Mouse (Mus musculus) liver, embryonic 12.5 days (tissue): ENCODE measurements around the gene Tfcp2. TPM values are rescaled to one million over a fixed set of nuclear protein-coding genes. Genes with fewer than 3 reads are reported as not detected.
A peak's percentile ranks its signal among the peaks of the same experiment; 100 is the strongest.

ENCODE experiments used
- ATAC-seq: fragments of 200-750 bp; cut with Nextera tagmentation; 2 replicates; pipeline ENCODE4 v1.8.0; 2017; ENCODE audit warnings: moderate number of reproducible peaks, mild to moderate bottlenecking, moderate library complexity
- H3K27ac ChIP-seq: fragments of 300-500 bp; sonication (generic); 2 replicates; pipeline ENCODE4 v1.5.1; 2016; ENCODE audit warnings: mild to moderate bottlenecking
- H3K27me3 ChIP-seq: fragments of 300-500 bp; sonication (generic); replicated peaks from 2 replicates; pipeline ENCODE4 v1.6.1; 2016; ENCODE audit warnings: mild to moderate bottlenecking, moderate library complexity
- H3K36me3 ChIP-seq: fragments of 300-500 bp; sonication (generic); 2 replicates; pipeline ENCODE4 v1.6.1; 2016; ENCODE audit warnings: mild to moderate bottlenecking, moderate library complexity
- H3K4me1 ChIP-seq: fragments of 300-500 bp; sonication (generic); 2 replicates; pipeline ENCODE4 v1.6.1; 2016
- H3K4me2 ChIP-seq: fragments of 300-500 bp; sonication (generic); 2 replicates; pipeline ENCODE4 v1.6.1; 2016; ENCODE audit warnings: mild to moderate bottlenecking, moderate library complexity
- H3K4me3 ChIP-seq: fragments of 300-500 bp; sonication (generic); 2 replicates; pipeline ENCODE4 v1.5.1; 2016; ENCODE audit warnings: mild to moderate bottlenecking, moderate library complexity
- H3K9ac ChIP-seq: fragments of 300-500 bp; sonication (generic); 2 replicates; pipeline ENCODE4 v1.6.1; 2016; ENCODE audit warnings: mild to moderate bottlenecking, moderate library complexity
- H3K9me3 ChIP-seq: fragments of 300-500 bp; sonication (generic); replicated peaks from 2 replicates; pipeline ENCODE4 v1.6.1; 2016; ENCODE audit warnings: mild to moderate bottlenecking, moderate library complexity
- WGBS: fragments of 180-500 bp; shearing (Covaris S2); methylation state at CpG from one replicate; pipeline ENCODE4 v1.1.7; 2016; ENCODE audit not compliant: insufficient replicate concordance; 5-methylcytosine and 5-hydroxymethylcytosine counted together
- polyA plus RNA-seq: library from polyadenylated mRNA; unstranded; fragments of >200 nt; fragmentation: Nextera tagmentation; extraction: Ambion mirVana; gene quantifications from 2 replicates; pipeline ENCODE4 v1.2.1, GENCODE M21; 2016

The Tfcp2 gene
- polyA plus RNA-seq, 1 experiment from 2014 or later, result 9.0 TPM

DNA sequence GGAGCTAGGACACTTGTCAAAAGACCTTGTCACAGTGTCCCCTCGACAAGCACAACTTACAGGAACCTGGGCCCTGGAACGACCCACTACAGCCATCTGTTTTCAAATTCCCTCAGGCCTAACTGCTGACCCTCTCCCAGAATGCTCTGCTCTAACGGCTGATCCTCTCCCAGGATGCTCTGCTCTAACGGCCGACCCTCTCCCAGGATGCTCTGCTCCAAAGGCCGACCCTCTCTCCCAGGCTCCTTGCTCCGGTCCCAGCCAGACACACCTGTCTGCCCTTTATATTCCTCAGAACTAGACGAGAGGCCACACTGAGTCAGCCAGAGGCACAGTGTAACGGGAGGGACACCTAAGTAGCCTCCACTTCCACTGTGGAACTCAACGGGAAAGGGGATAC lies 28.3 kb upstream of the Tfcp2 start:
- no peaks in the 10 kb centered on the region for H3K4me1 ChIP-seq
- H3K27me3 ChIP-seq, result peaks cover 47% of the 10 kb centered on the region
- no peak for ATAC-seq
- H3K9me3 ChIP-seq, result no peaks in the 10 kb centered on the region
- 74% methylated on average over 10 of the region's 10 CpGs for WGBS
- H3K36me3 ChIP-seq, result no peaks in the 10 kb centered on the region
- no peak overlapping the region for H3K9ac ChIP-seq
- H3K27ac ChIP-seq, result no peak overlapping the region
- no peak overlapping the region for H3K4me3 ChIP-seq
- no peak overlapping the region for H3K4me2 ChIP-seq

GRCm38 (mm10) chr15:100577972-100578371 lies 26.2 kb upstream of the Tfcp2 start:
- Histone ChIP-seq H3K9me3 (no peaks in the 10 kb centered on the region), H3K4me1 (no peaks in the 10 kb centered on the region), H3K27ac (no peak overlapping the region), H3K4me3 (no peak overlapping the region), H3K36me3 (no peaks in the 10 kb centered on the region), H3K27me3 (peaks cover 37% of the 10 kb centered on the region), H3K4me2 (no peak overlapping the region), H3K9ac (no peak overlapping the region)
- no peak for ATAC-seq
- 69% methylated on average over 16 of the region's 16 CpGs for WGBS

DNA sequence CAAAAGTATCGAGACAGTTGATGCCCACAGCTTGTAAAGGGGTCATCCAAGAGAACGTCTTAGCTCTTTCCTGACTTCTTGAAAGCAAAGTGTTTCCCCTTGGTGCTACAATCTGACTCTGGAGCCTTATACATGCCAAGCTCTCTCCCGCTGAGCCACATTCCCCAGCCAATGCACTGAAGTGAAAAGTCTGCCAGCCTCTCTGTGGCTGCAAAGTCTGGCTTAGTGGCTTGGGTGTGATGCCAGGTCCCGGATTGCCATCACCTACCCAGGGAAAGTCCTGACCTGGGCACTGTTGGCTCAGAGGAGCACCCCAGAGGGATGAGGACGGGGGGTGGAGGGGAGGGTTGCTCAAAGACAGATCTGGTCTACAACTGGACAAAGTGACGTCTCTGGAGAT lies 25.0 kb upstream of the Tfcp2 start:
- no peak overlapping the region for H3K9ac ChIP-seq
- H3K27ac ChIP-seq, result no peak overlapping the region
- H3K4me1 ChIP-seq, result no peaks in the 10 kb centered on the region
- H3K36me3 ChIP-seq, result no peaks in the 10 kb centered on the region
- 55% methylated on average over 6 of the region's 6 CpGs for WGBS
- no peak overlapping the region for H3K4me2 ChIP-seq
- H3K27me3 ChIP-seq, result peaks cover 27% of the 10 kb centered on the region
- ATAC-seq, result no peak
- no peaks in the 10 kb centered on the region for H3K9me3 ChIP-seq
- H3K4me3 ChIP-seq, result no peak overlapping the region

- no peaks in the 10 kb centered on the region for H3K36me3 ChIP-seq
- H3K4me3 ChIP-seq, result no peak overlapping the region
- no peak for ATAC-seq
- no peaks in the 10 kb centered on the region for H3K4me1 ChIP-seq
- H3K27me3 ChIP-seq, result peaks cover 23% of the 10 kb centered on the region
- H3K9ac ChIP-seq, result no peak overlapping the region
- no peaks in the 10 kb centered on the region for H3K9me3 ChIP-seq
- WGBS, result 59% methylated on average over 6 of the region's 6 CpGs
- H3K27ac ChIP-seq, result no peak overlapping the region
- H3K4me2 ChIP-seq, result no peak overlapping the region
These were observed 24.6 kb upstream of the Tfcp2 start for GRCm38 (mm10) chr15:100576392-100576791.

DNA sequence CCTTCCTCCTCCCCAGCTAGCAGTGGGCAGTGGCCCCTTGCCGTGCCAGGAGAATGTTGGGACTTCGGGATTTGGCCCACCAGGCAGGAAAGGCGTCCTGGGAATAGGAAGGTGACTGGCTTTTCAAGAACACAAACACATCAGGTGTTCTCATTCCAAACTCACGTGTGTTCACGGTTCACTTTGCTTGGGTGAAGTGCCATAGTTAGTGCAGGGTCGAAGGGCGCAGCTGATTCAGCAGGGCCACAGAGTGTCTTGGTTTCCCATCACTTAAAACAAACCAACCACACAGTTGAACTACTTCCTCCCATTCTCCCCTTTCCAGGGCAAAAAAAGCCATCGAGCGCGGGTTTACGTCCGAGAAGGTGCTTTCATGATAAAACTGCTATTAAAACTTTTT lies 23.6 kb upstream of the Tfcp2 start:
- no peak for ATAC-seq
- 63% methylated on average over 12 of the region's 12 CpGs for WGBS
- no peak overlapping the region for H3K9ac ChIP-seq
- H3K27me3 ChIP-seq, result peaks cover 23% of the 10 kb centered on the region
- H3K27ac ChIP-seq, result no peak overlapping the region
- no peak overlapping the region for H3K4me3 ChIP-seq
- H3K9me3 ChIP-seq, result no peaks in the 10 kb centered on the region
- H3K4me1 ChIP-seq, result no peaks in the 10 kb centered on the region
- H3K36me3 ChIP-seq, result no peaks in the 10 kb centered on the region
- H3K4me2 ChIP-seq, result no peak overlapping the region

DNA sequence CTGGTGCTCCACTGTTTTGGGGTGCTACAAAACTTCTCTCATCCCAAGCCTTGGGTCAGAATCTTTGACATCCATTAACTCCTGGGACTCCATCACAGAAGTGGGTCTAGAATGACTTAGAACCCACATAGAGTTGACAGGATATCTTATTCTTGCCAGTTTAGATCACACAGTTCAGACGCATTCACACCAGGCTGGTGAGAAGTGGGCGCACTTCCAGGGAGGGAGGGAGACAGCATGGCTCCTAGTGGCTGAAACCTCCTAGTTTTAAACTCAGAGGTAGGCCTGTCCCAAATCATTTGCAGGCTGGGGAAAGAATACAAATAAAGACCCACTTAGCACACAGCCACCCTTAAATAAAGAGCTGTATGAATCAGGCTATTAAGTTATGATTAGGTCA lies 22.6 kb upstream of the Tfcp2 start:
- H3K9ac ChIP-seq, result no peak overlapping the region
- H3K9me3 ChIP-seq, result no peaks in the 10 kb centered on the region
- 67% methylated on average over 2 of the region's 2 CpGs for WGBS
- no peaks in the 10 kb centered on the region for H3K4me1 ChIP-seq
- no peak for ATAC-seq
- no peak overlapping the region for H3K4me3 ChIP-seq
- H3K36me3 ChIP-seq, result no peaks in the 10 kb centered on the region
- H3K27me3 ChIP-seq, result peaks cover 23% of the 10 kb centered on the region
- H3K4me2 ChIP-seq, result no peak overlapping the region
- H3K27ac ChIP-seq, result no peak overlapping the region

DNA sequence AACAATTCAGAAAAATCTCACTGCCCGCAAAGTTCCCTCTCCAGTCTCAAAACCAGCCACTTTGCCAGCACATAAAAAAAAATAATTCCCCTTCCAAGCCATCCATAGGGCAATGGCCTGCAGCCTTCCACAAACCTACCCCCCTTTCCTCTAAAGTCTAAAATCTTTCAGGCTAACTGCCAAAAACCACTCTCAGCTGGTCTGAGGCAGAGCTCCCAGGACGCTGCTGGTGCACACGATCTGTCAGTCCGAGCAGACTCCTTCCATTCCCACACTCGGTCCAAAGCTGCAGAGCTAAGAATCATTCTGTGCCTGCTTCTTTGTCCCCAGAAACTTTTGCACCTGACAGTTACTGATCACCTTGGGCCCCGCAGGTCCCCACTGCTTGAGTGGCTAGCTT lies 22.1 kb upstream of the Tfcp2 start:
- 64% methylated on average over 6 of the region's 6 CpGs for WGBS
- Histone ChIP-seq H3K27me3 (peaks cover 27% of the 10 kb centered on the region), H3K4me3 (no peak overlapping the region), H3K4me1 (no peaks in the 10 kb centered on the region), H3K27ac (no peak overlapping the region), H3K9ac (no peak overlapping the region), H3K9me3 (no peaks in the 10 kb centered on the region), H3K4me2 (no peak overlapping the region), H3K36me3 (no peaks in the 10 kb centered on the region)
- no peak for ATAC-seq

GRCm38 (mm10) chr15:100569239-100569638 lies 17.4 kb upstream of the Tfcp2 start:
- Histone ChIP-seq H3K9ac (no peak overlapping the region), H3K9me3 (no peaks in the 10 kb centered on the region), H3K27me3 (peaks cover 19% of the 10 kb centered on the region; the same call in 1 of the 2 replicates), H3K27ac (no peak overlapping the region), H3K4me3 (no peak overlapping the region), H3K4me1 (no peaks in the 10 kb centered on the region), H3K36me3 (no peaks in the 10 kb centered on the region), H3K4me2 (no peak overlapping the region)
- no peak for ATAC-seq
- 52% methylated on average over 3 of the region's 3 CpGs for WGBS

DNA sequence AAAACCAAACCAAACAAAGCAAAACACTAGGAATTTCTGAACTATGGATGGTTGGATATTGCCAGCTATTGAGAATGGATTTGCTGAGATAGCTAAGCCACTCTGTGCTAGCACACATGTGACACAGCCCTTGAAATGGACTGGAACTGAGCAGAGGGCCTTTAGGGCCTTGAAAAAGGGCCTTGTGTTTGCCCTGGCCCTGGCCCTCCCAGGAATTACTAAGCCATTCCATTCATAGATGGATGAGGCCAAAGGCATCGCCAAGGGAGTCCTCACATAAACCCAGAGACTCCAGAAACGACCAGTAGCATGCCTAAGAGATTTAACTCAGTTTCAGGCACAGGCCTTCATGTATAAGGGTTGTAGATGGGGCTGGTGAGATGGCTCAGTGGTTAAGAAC lies 14.7 kb upstream of the Tfcp2 start:
- ATAC-seq, result no peak
- 64% methylated on average over 2 of the region's 2 CpGs for WGBS
- no peaks in the 10 kb centered on the region for H3K4me1 ChIP-seq

GRCm38 (mm10) chr15:100557705-100558433 lies 6.1 kb upstream of the Tfcp2 start:
- Histone ChIP-seq H3K9ac (peak overlapping the region; percentile 18; the same call in 1 of the 2 replicates), H3K9me3 (no peaks in the 10 kb centered on the region), H3K27ac (peak overlapping the region; percentile 68), H3K4me1 (peaks cover 32% of the 10 kb centered on the region), H3K36me3 (no peaks in the 10 kb centered on the region), H3K4me3 (peak overlapping the region; percentile 22), H3K4me2 (peak overlapping the region; percentile 48), H3K27me3 (no peaks in the 10 kb centered on the region)
- peak; percentile 97 for ATAC-seq
- WGBS, result 41% methylated on average over 5 of the region's 5 CpGs

More for the DNA sequence above, 14.7 kb upstream of the Tfcp2 start:
- H3K36me3 ChIP-seq, result no peaks in the 10 kb centered on the region
- H3K9ac ChIP-seq, result no peak overlapping the region
- no peak overlapping the region for H3K27ac ChIP-seq
- no peak overlapping the region for H3K4me3 ChIP-seq
- no peak overlapping the region for H3K4me2 ChIP-seq
- peaks cover 19% of the 10 kb centered on the region; the same call in 1 of the 2 replicates for H3K27me3 ChIP-seq
- no peaks in the 10 kb centered on the region for H3K9me3 ChIP-seq

DNA sequence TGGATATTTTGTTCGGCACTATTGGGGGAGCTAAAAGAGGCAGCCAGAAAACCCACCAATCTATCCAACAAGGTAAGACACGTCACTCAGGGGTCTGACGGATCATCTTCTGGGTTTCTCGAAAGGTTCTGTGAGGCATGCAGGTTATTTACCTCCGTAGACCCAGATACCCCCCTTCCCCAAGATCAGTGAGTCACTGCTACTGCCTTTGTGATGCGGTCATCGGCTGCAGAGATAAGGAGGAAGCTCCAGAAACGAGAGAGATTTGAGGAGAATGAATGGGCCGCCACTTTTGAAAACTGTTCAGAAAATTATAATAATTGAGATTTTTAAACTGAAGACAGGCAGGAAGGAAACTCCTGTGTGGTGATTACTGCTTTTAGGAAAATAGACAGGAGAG lies 4.6 kb upstream of the Tfcp2 start:
- Histone ChIP-seq H3K4me1 (peaks cover 39% of the 10 kb centered on the region), H3K9ac (no peak overlapping the region), H3K27ac (no peak overlapping the region), H3K9me3 (no peaks in the 10 kb centered on the region), H3K27me3 (no peaks in the 10 kb centered on the region), H3K36me3 (no peaks in the 10 kb centered on the region), H3K4me2 (peak overlapping the region; percentile 48; the same call in 1 of the 2 replicates), H3K4me3 (no peak overlapping the region)
- no peak for ATAC-seq
- 65% methylated on average over 9 of the region's 9 CpGs for WGBS

DNA sequence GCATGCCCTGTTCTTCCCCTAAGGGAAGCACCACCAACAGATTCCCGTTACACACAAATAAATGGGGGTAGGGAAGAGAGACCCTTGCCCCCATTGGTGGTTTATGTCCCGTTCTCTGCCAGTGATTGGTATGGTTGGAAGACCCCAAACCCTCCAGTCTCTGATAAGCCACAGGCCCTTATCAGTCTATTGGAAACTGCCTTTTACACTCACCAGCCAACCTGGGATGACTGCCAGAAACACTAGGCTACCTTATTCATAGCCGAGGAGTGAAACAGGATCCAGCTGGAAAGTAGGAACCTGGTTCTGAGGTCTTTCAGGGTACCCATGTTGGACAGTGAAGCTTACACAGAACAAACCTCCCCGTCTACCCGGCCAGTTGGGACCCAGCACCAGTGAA lies 4.2 kb upstream of the Tfcp2 start:
- Histone ChIP-seq H3K9ac (no peak overlapping the region), H3K4me1 (peaks cover 42% of the 10 kb centered on the region), H3K4me2 (no peak overlapping the region), H3K27me3 (no peaks in the 10 kb centered on the region), H3K9me3 (no peaks in the 10 kb centered on the region), H3K36me3 (no peaks in the 10 kb centered on the region), H3K4me3 (no peak overlapping the region), H3K27ac (no peak overlapping the region)
- no peak for ATAC-seq
- 79% methylated on average over 5 of the region's 5 CpGs for WGBS

GRCm38 (mm10) chr15:100550280-100550679 lies 1.5 kb downstream of the Tfcp2 start:
- Histone ChIP-seq H3K9ac (no peak overlapping the region; the same call in 1 of the 2 replicates), H3K4me1 (peaks cover 32% of the 10 kb centered on the region), H3K27ac (no peak overlapping the region), H3K9me3 (no peaks in the 10 kb centered on the region), H3K27me3 (no peaks in the 10 kb centered on the region), H3K4me3 (0 out of 2 replicates have a peak overlapping the region, but pooled peaks have one; percentile 82), H3K4me2 (peak overlapping the region; percentile 92), H3K36me3 (peaks cover 12% of the 10 kb centered on the region)
- ATAC-seq, result no peak
- WGBS, result 89% methylated on average over 4 of the region's 4 CpGs
